Mouse (Mus musculus): ENCODE data around the gene Fermt2. TPM values are rescaled to one million over a fixed set of nuclear protein-coding genes. Genes with fewer than 3 reads are reported as not detected.

Fermt2 gene
- total and polyA plus RNA-seq, 2 experiments from 2014 or later, result 31.6 to 76.4 TPM

- no peak overlapping the region for H3K9ac ChIP-seq (replicated peaks; ENCODE audit: low read length)
- no peak overlapping the region for H3K4me2 ChIP-seq (ENCODE audit: low read depth, low read length)
- no peak overlapping the region for H3K27ac ChIP-seq
- H3K36me3 ChIP-seq (ENCODE audit: insufficient read depth, low read length), result no peaks in the 10 kb centered on the region
- WGBS, result 70% methylated on average over 9 of the region's 9 CpGs
- no peak for TF ChIP-seq CTCF (IDR thresholded peaks at IDR 0.05; ENCODE audit: low read depth)
- H3K27me3 ChIP-seq (ENCODE audit: insufficient read depth, low read length), result no peaks in the 10 kb centered on the region
- H3K4me3 ChIP-seq (ENCODE audit: low read length), result no peak overlapping the region
- no peak for DNase-seq (ENCODE audit: low spot score)
- no peak for ATAC-seq
- H3K4me1 ChIP-seq (ENCODE audit: insufficient read depth, low read length), result no peaks in the 10 kb centered on the region
- no peaks in the 10 kb centered on the region for H3K9me3 ChIP-seq (ENCODE audit: low read length)
Observed at GRCm38 (mm10) chr14:45439387-45439786, 90.5 kb downstream of the Fermt2 start.

DNA sequence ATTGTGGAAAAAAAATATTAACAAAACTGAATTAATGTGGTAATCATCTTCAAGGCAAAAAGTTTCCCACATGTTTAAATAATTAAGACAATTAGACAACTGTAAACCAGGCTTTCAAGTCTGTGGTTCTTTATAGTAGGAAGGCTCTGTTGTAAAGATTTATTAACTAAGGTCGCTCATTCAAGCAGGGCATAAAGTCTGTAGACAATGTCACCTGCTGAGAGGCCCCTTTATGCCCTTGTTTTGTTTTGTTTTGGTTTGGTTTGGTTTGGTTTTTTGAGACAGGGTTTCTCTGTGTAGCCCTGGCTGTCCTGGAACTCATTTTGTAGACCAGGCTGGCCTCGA is 91.0 kb downstream of the Fermt2 start:
- no peak for DNase-seq (ENCODE audit: low spot score)
- no peak for ATAC-seq
- no peaks in the 10 kb centered on the region for H3K4me1 ChIP-seq (ENCODE audit: insufficient read depth, low read length)
- H3K36me3 ChIP-seq (ENCODE audit: insufficient read depth, low read length), result no peaks in the 10 kb centered on the region
- TF ChIP-seq CTCF (IDR thresholded peaks at IDR 0.05; ENCODE audit: low read depth), result no peak
- H3K9ac ChIP-seq (replicated peaks; ENCODE audit: low read length), result no peak overlapping the region
- no peak overlapping the region for H3K27ac ChIP-seq
- H3K9me3 ChIP-seq (ENCODE audit: low read length), result no peaks in the 10 kb centered on the region
- no peak overlapping the region for H3K4me3 ChIP-seq (ENCODE audit: low read length)
- no peak overlapping the region for H3K4me2 ChIP-seq (ENCODE audit: low read depth, low read length)
- no peaks in the 10 kb centered on the region for H3K27me3 ChIP-seq (ENCODE audit: insufficient read depth, low read length)
- 68% methylated on average over 2 of the region's 2 CpGs for WGBS

GRCm38 (mm10) chr14:45438250-45438930 is 91.5 kb downstream of the Fermt2 start:
- no peak for TF ChIP-seq CTCF (IDR thresholded peaks at IDR 0.05; ENCODE audit: low read depth)
- ATAC-seq (no peak), DNase-seq (ENCODE audit: low spot score) (no peak)
- H3K27ac ChIP-seq, result no peak overlapping the region
- no peaks in the 10 kb centered on the region for H3K4me1 ChIP-seq (ENCODE audit: insufficient read depth, low read length)
- H3K9me3 ChIP-seq (ENCODE audit: low read length), result no peaks in the 10 kb centered on the region
- no peaks in the 10 kb centered on the region for H3K36me3 ChIP-seq (ENCODE audit: insufficient read depth, low read length)
- H3K9ac ChIP-seq (replicated peaks; ENCODE audit: low read length), result no peak overlapping the region
- no peaks in the 10 kb centered on the region for H3K27me3 ChIP-seq (ENCODE audit: insufficient read depth, low read length)
- H3K4me2 ChIP-seq (ENCODE audit: low read depth, low read length), result no peak overlapping the region
- 85% methylated on average over 19 of the region's 19 CpGs for WGBS
- H3K4me3 ChIP-seq (ENCODE audit: low read length), result no peak overlapping the region

- H3K27ac ChIP-seq, result no peak overlapping the region
- H3K27me3 ChIP-seq (ENCODE audit: insufficient read depth, low read length), result no peaks in the 10 kb centered on the region
- 0 out of 2 replicates have a peak, but pooled peaks cover 3% of the 10 kb centered on the region for H3K9me3 ChIP-seq (ENCODE audit: low read length)
- 73% methylated on average over 6 of the region's 6 CpGs for WGBS
- ATAC-seq (no peak), DNase-seq (ENCODE audit: low spot score) (no peak)
- no peaks in the 10 kb centered on the region for H3K4me1 ChIP-seq (ENCODE audit: insufficient read depth, low read length)
- peak; percentile 38 for TF ChIP-seq CTCF (IDR thresholded peaks at IDR 0.05; ENCODE audit: low read depth)
- no peaks in the 10 kb centered on the region for H3K36me3 ChIP-seq (ENCODE audit: insufficient read depth, low read length)
- H3K4me2 ChIP-seq (ENCODE audit: low read depth, low read length), result no peak overlapping the region
- no peak overlapping the region for H3K9ac ChIP-seq (replicated peaks; ENCODE audit: low read length)
- no peak overlapping the region for H3K4me3 ChIP-seq (ENCODE audit: low read length)
Observed at GRCm38 (mm10) chr14:45434220-45434619, 95.7 kb downstream of the Fermt2 start.

DNA sequence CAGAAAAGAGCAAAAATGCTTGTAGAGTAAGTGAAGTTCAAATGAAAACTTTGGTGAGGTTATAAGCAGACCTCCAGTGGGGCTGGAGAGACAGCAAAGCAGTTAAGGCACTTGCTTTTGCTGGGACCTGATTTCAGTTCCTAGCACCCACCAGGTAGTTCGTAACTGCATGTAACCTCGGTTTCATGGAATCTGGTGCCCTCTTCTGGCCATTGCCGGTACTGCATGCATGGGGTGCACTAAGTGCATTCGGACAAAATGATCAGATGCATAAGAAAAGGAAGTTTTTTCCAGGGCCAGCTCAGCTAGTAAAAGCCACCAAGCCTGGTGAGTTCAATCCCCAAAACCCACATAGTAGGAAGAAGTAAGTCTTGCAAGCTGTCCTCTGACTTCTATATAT is 97.9 kb downstream of the Fermt2 start:
- no peak for ATAC-seq
- peak; percentile 58 for TF ChIP-seq CTCF (IDR thresholded peaks at IDR 0.05; ENCODE audit: low read depth)
- WGBS, result 75% methylated on average over 4 of the region's 4 CpGs

DNA sequence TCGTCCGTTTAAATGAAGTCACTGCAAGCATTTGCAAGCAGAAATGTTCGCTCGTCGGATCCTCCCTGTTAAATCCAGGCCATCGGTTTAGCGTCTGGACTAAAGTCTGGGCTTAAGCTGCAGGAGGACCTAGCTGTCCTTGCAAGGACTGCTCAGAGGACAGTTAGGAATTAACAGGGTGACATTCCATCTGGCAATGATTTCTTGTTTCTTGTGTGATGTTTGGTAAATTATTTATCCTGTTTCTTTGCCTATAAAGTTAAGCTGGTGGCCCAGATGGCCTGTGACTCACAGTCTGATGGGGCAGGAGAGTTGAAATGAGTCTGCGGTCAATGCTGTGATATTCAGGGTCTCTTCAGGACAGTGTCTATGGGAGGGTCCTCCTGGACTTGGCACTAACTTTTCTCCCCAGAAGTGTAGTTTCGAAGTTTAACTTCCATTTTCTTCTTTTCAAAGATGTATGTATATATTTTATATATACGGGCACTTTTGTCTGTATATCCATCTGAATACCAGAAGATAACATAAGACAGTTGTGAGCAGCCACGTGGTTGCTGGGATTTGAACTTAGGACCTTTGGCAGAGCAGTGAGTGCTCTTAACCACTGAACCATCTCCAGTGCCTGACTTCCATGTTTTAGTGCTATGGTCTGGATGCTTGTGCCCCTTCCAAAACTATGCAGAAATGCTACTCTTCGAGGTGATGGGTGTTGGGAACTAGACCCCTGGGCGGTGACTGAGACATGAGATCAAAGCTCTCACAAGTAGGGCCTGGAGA is 99.7 kb downstream of the Fermt2 start:
- Histone ChIP-seq H3K4me2 (ENCODE audit: low read depth, low read length) (no peak overlapping the region), H3K27ac (no peak overlapping the region)
- no peak for ATAC-seq

More for the DNA sequence above, 97.9 kb downstream of the Fermt2 start:
- Histone ChIP-seq H3K4me3 (ENCODE audit: low read length) (no peak overlapping the region), H3K27ac (no peak overlapping the region), H3K4me1 (ENCODE audit: insufficient read depth, low read length) (no peaks in the 10 kb centered on the region), H3K9me3 (ENCODE audit: low read length) (0 out of 2 replicates have a peak, but pooled peaks cover 4% of the 10 kb centered on the region), H3K27me3 (ENCODE audit: insufficient read depth, low read length) (no peaks in the 10 kb centered on the region), H3K9ac (replicated peaks; ENCODE audit: low read length) (no peak overlapping the region), H3K36me3 (ENCODE audit: insufficient read depth, low read length) (no peaks in the 10 kb centered on the region), H3K4me2 (ENCODE audit: low read depth, low read length) (no peak overlapping the region)
- DNase-seq (ENCODE audit: low spot score), result no peak

DNA sequence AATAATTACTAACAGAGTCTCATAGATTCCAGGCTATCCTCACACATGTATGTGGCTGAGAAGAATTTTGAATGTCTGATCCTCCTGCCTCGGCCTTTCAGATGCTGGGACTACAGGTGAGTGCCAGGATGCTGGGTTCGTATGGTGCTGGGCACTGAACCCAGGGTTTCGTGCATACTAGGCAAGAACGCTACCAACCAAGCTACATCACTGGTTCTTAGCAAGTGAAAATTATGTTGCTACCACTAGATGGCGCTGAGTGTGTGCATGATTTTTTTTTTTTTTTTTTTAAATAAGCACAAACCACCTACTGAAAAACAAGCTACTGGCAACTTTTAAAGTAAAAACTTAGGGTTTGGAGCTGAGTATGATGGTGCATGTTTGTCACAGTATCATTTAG is 106.7 kb downstream of the Fermt2 start:
- no peak overlapping the region for H3K4me3 ChIP-seq (ENCODE audit: low read length)
- H3K9me3 ChIP-seq (ENCODE audit: low read length), result 0 out of 2 replicates have a peak, but pooled peaks cover 6% of the 10 kb centered on the region
- no peaks in the 10 kb centered on the region for H3K36me3 ChIP-seq (ENCODE audit: insufficient read depth, low read length)
- WGBS, result 8% methylated on average over 5 of the region's 5 CpGs
- ATAC-seq, result peak; percentile 53; the same call in 1 of the 2 replicates
- H3K4me1 ChIP-seq (ENCODE audit: insufficient read depth, low read length), result no peaks in the 10 kb centered on the region
- peak; percentile 92 for DNase-seq (ENCODE audit: low spot score)
- peak; percentile 86 for TF ChIP-seq CTCF (IDR thresholded peaks at IDR 0.05; ENCODE audit: low read depth)
- H3K27ac ChIP-seq, result no peak overlapping the region
- H3K4me2 ChIP-seq (ENCODE audit: low read depth, low read length), result no peak overlapping the region
- H3K9ac ChIP-seq (replicated peaks; ENCODE audit: low read length), result no peak overlapping the region
- no peaks in the 10 kb centered on the region for H3K27me3 ChIP-seq (ENCODE audit: insufficient read depth, low read length)

More for the DNA sequence above, 99.7 kb downstream of the Fermt2 start:
- H3K36me3 ChIP-seq (ENCODE audit: insufficient read depth, low read length), result no peaks in the 10 kb centered on the region
- H3K9me3 ChIP-seq (ENCODE audit: low read length), result 0 out of 2 replicates have a peak, but pooled peaks cover 9% of the 10 kb centered on the region
- no peak for DNase-seq (ENCODE audit: low spot score)
- H3K4me1 ChIP-seq (ENCODE audit: insufficient read depth, low read length), result no peaks in the 10 kb centered on the region
- WGBS, result 91% methylated on average over 13 of the region's 13 CpGs
- H3K27me3 ChIP-seq (ENCODE audit: insufficient read depth, low read length), result no peaks in the 10 kb centered on the region
- no peak overlapping the region for H3K4me3 ChIP-seq (ENCODE audit: low read length)
- H3K9ac ChIP-seq (replicated peaks; ENCODE audit: low read length), result no peak overlapping the region
- TF ChIP-seq CTCF (IDR thresholded peaks at IDR 0.05; ENCODE audit: low read depth), result no peak
